Mouse (Mus musculus): Measurements from ENCODE around the gene Nosip. TPM values are rescaled to one million over a fixed set of nuclear protein-coding genes. Genes with fewer than 3 reads are reported as not detected.

The Nosip gene
- total and polyA plus RNA-seq, 2 experiments = 22.8 to 35.8 TPM

- Histone ChIP-seq H3K36me3 (ENCODE audit: control insufficient read depth, insufficient read depth, low read length) (peaks cover 3% of the 10 kb centered on the region; the same call in 1 of the 2 replicates), H3K27ac (replicated peaks; ENCODE audit: insufficient read depth, low read depth, low read length) (no peak overlapping the region), H3K4me1 (ENCODE audit: control insufficient read depth, insufficient read depth, low read length) (no peaks in the 10 kb centered on the region), H3K79me2 (ENCODE audit: control insufficient read depth, insufficient read depth, low read length) (no peaks in the 10 kb centered on the region), H3K27me3 (ENCODE audit: control insufficient read depth, insufficient read depth, low read length) (no peaks in the 10 kb centered on the region), H3K9ac (ENCODE audit: low read depth, low read length) (0 out of 2 replicates have a peak overlapping the region, but pooled peaks have one; percentile 36), H3K4me3 (ENCODE audit: insufficient read depth, low read depth, low read length) (peak overlapping the region; percentile 53)
- DNase-seq (ENCODE audit: extremely low read depth, low read depth, low spot score) = peak; percentile 36
- no peak for TF ChIP-seq CTCF (IDR thresholded peaks at IDR 0.05; ENCODE audit: low read depth, low read length)
- TF ChIP-seq POLR2A (IDR thresholded peaks at IDR 0.05; ENCODE audit: extremely low read depth, insufficient read depth, low read length) = no peak
- 22% methylated on average over 35 of the region's 35 CpGs for WGBS
These were observed 29.1 kb downstream of the Nosip start for GRCm38 (mm10) chr7:45091001-45091990.

GRCm38 (mm10) chr7:45092048-45092447 is 29.8 kb downstream of the Nosip start, which contains the start of gene Rcn3:
Gene Rcn3, minus strand, starts transcription at chr7:45092221.
- DNase-seq (ENCODE audit: extremely low read depth, low read depth, low spot score) = no peak
- 4% methylated on average over 16 of the region's 16 CpGs for WGBS
- H3K4me1 ChIP-seq (ENCODE audit: control insufficient read depth, insufficient read depth, low read length) = peaks cover under 1% of the 10 kb centered on the region; the same call in 1 of the 2 replicates
- H3K27me3 ChIP-seq (ENCODE audit: control insufficient read depth, insufficient read depth, low read length) = no peaks in the 10 kb centered on the region
- H3K9ac ChIP-seq (ENCODE audit: low read depth, low read length) = 0 out of 2 replicates have a peak within 1 kb of the TSS, but pooled peaks have one; percentile 36
- no peak within 1 kb of the TSS for H3K27ac ChIP-seq (replicated peaks; ENCODE audit: insufficient read depth, low read depth, low read length)
- no peak for TF ChIP-seq POLR2A (IDR thresholded peaks at IDR 0.05; ENCODE audit: extremely low read depth, insufficient read depth, low read length)
- no peak for TF ChIP-seq CTCF (IDR thresholded peaks at IDR 0.05; ENCODE audit: low read depth, low read length)
- H3K4me3 ChIP-seq (ENCODE audit: insufficient read depth, low read depth, low read length) = peak within 1 kb of the TSS; percentile 53
- H3K79me2 ChIP-seq (ENCODE audit: control insufficient read depth, insufficient read depth, low read length) = no peaks in the 10 kb centered on the region
- peaks cover 5% of the 10 kb centered on the region; the same call in 1 of the 2 replicates for H3K36me3 ChIP-seq (ENCODE audit: control insufficient read depth, insufficient read depth, low read length)

- Histone ChIP-seq H3K4me1 (ENCODE audit: control insufficient read depth, insufficient read depth, low read length) (peaks cover 3% of the 10 kb centered on the region; the same call in 1 of the 2 replicates), H3K27me3 (ENCODE audit: control insufficient read depth, insufficient read depth, low read length) (no peaks in the 10 kb centered on the region), H3K79me2 (ENCODE audit: control insufficient read depth, insufficient read depth, low read length) (no peaks in the 10 kb centered on the region), H3K36me3 (ENCODE audit: control insufficient read depth, insufficient read depth, low read length) (peaks cover 12% of the 10 kb centered on the region; the same call in 1 of the 2 replicates), H3K4me3 (ENCODE audit: insufficient read depth, low read depth, low read length) (no peak overlapping the region), H3K27ac (replicated peaks; ENCODE audit: insufficient read depth, low read depth, low read length) (no peak overlapping the region), H3K9ac (ENCODE audit: low read depth, low read length) (no peak overlapping the region)
- no peak for TF ChIP-seq CTCF (IDR thresholded peaks at IDR 0.05; ENCODE audit: low read depth, low read length)
- TF ChIP-seq POLR2A (IDR thresholded peaks at IDR 0.05; ENCODE audit: extremely low read depth, insufficient read depth, low read length) = no peak
- 84% methylated on average over 12 of the region's 12 CpGs for WGBS
- DNase-seq (ENCODE audit: extremely low read depth, low read depth, low spot score) = no peak
These were observed 30.7 kb downstream of the Nosip start for GRCm38 (mm10) chr7:45092828-45093515.

GRCm38 (mm10) chr7:45093516-45093905 is 31.3 kb downstream of the Nosip start:
- Histone ChIP-seq H3K9ac (ENCODE audit: low read depth, low read length) (no peak overlapping the region), H3K36me3 (ENCODE audit: control insufficient read depth, insufficient read depth, low read length) (peaks cover 13% of the 10 kb centered on the region; the same call in 1 of the 2 replicates), H3K27me3 (ENCODE audit: control insufficient read depth, insufficient read depth, low read length) (no peaks in the 10 kb centered on the region), H3K4me1 (ENCODE audit: control insufficient read depth, insufficient read depth, low read length) (peaks cover 3% of the 10 kb centered on the region; the same call in 1 of the 2 replicates), H3K27ac (replicated peaks; ENCODE audit: insufficient read depth, low read depth, low read length) (no peak overlapping the region), H3K4me3 (ENCODE audit: insufficient read depth, low read depth, low read length) (no peak overlapping the region), H3K79me2 (ENCODE audit: control insufficient read depth, insufficient read depth, low read length) (no peaks in the 10 kb centered on the region)
- no peak for DNase-seq (ENCODE audit: extremely low read depth, low read depth, low spot score)
- no peak for TF ChIP-seq POLR2A (IDR thresholded peaks at IDR 0.05; ENCODE audit: extremely low read depth, insufficient read depth, low read length)
- no peak for TF ChIP-seq CTCF (IDR thresholded peaks at IDR 0.05; ENCODE audit: low read depth, low read length)
- WGBS = 58% methylated on average over 18 of the region's 18 CpGs

GRCm38 (mm10) chr7:45094121-45094520 is 31.9 kb downstream of the Nosip start:
- H3K9ac ChIP-seq (ENCODE audit: low read depth, low read length) = no peak overlapping the region
- peaks cover 3% of the 10 kb centered on the region; the same call in 1 of the 2 replicates for H3K4me1 ChIP-seq (ENCODE audit: control insufficient read depth, insufficient read depth, low read length)
- no peak for DNase-seq (ENCODE audit: extremely low read depth, low read depth, low spot score)
- TF ChIP-seq CTCF (IDR thresholded peaks at IDR 0.05; ENCODE audit: low read depth, low read length) (no peak), POLR2A (IDR thresholded peaks at IDR 0.05; ENCODE audit: extremely low read depth, insufficient read depth, low read length) (no peak)
- peaks cover 17% of the 10 kb centered on the region; the same call in 1 of the 2 replicates for H3K36me3 ChIP-seq (ENCODE audit: control insufficient read depth, insufficient read depth, low read length)
- H3K4me3 ChIP-seq (ENCODE audit: insufficient read depth, low read depth, low read length) = no peak overlapping the region
- H3K27ac ChIP-seq (replicated peaks; ENCODE audit: insufficient read depth, low read depth, low read length) = no peak overlapping the region
- WGBS = 90% methylated on average over 7 of the region's 7 CpGs
- H3K79me2 ChIP-seq (ENCODE audit: control insufficient read depth, insufficient read depth, low read length) = no peaks in the 10 kb centered on the region
- no peaks in the 10 kb centered on the region for H3K27me3 ChIP-seq (ENCODE audit: control insufficient read depth, insufficient read depth, low read length)
